Mouse (Mus musculus): ENCODE data around the gene Tfe3.

DNA sequence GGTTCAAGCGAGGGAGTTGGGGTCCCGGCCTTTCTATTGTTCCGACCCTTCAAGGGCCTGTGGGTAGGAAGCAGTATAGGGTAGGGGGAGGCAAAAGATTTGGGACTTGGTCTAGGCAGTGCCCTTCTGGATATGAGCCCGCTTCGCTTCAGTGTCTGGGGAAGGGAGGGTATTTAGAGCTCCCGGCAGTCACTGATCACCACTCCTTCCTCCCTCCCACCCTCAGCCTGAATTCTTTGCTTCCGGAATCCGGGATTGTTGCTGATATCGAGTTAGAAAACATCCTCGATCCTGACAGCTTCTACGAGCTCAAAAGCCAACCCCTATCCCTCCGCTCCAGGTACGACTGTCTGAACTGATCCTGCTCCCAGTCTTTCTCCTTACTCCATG lies 2.9 kb downstream of the Tfe3 start:
- no peak for TF ChIP-seq CTCF (IDR thresholded peaks at IDR 0.05; ENCODE audit: low read depth)
- TF ChIP-seq EP300 (IDR thresholded peaks at IDR 0.05; ENCODE audit: low read depth), result no peak

Data from liver, embryonic 14.5 days (tissue).